Mouse (Mus musculus) heart, embryonic 15.5 days (tissue): ENCODE measurements around the gene Upk2. TPM values are rescaled to one million over a fixed set of nuclear protein-coding genes. Genes with fewer than 3 reads are reported as not detected.
A peak's percentile ranks its signal among the peaks of the same experiment; 100 is the strongest.
"Not testable (repeated sequence)": the region's sequence is repeated elsewhere in the genome, so short reads cannot be mapped to it uniquely, and the experiment has no call there.

Source experiments
- ATAC-seq: fragments of 200-750 bp; cut with Nextera tagmentation; replicated peaks from 2 replicates; pipeline ENCODE4 v1.8.0; 2017; ENCODE audit warnings: low read depth, moderate TSS enrichment; ENCODE audit not compliant: insufficient number of reproducible peaks, insufficient read depth, low FRiP score
- H3K27ac ChIP-seq: fragments of 300-500 bp; sonication (generic); 2 replicates; pipeline ENCODE4 v1.5.1; 2015; ENCODE audit warnings: mild to moderate bottlenecking, inconsistent platforms
- H3K27me3 ChIP-seq: fragments of 300-500 bp; sonication (generic); 2 replicates; pipeline ENCODE4 v1.6.1; 2015; ENCODE audit warnings: inconsistent platforms
- H3K36me3 ChIP-seq: fragments of 300-500 bp; sonication (generic); 2 replicates; pipeline ENCODE4 v1.6.1; 2015; ENCODE audit warnings: mild to moderate bottlenecking, inconsistent platforms
- H3K4me1 ChIP-seq: fragments of 300-500 bp; sonication (generic); replicated peaks from 2 replicates; pipeline ENCODE4 v1.6.1; 2015; ENCODE audit warnings: inconsistent platforms
- H3K4me2 ChIP-seq: fragments of 300-500 bp; sonication (generic); 2 replicates; pipeline ENCODE4 v1.6.1; 2015; ENCODE audit warnings: inconsistent platforms, mild to moderate bottlenecking, moderate library complexity
- H3K4me3 ChIP-seq: fragments of 300-500 bp; sonication (generic); 2 replicates; pipeline ENCODE4 v1.5.1; 2015; ENCODE audit warnings: mild to moderate bottlenecking, inconsistent platforms
- H3K9ac ChIP-seq: fragments of 300-500 bp; sonication (generic); 2 replicates; pipeline ENCODE4 v1.6.1; 2015; ENCODE audit warnings: mild to moderate bottlenecking, inconsistent platforms
- H3K9me3 ChIP-seq: fragments of 300-500 bp; sonication (generic); replicated peaks from 2 replicates; pipeline ENCODE4 v1.6.1; 2016; ENCODE audit warnings: inconsistent platforms
- WGBS: fragments of 180-500 bp; shearing (Covaris S2); methylation state at CpG from one replicate; pipeline ENCODE4 v1.1.7; 2015; ENCODE audit warnings: mixed read lengths; 5-methylcytosine and 5-hydroxymethylcytosine counted together
- polyA plus RNA-seq: library from polyadenylated mRNA; unstranded; fragments of >200 nt; fragmentation: Nextera tagmentation; extraction: Ambion mirVana; gene quantifications from 2 replicates; pipeline ENCODE4 v1.2.1, GENCODE M21; 2015

Upk2 gene
- polyA plus RNA-seq, 1 experiment from 2014 or later, result not detected

GRCm38 (mm10) chr9:44418519-44419385, 36.0 kb downstream of the Upk2 start, which contains the start of gene Ccdc84:
TSS of gene Ccdc84 (minus strand) at chr9:44418569.
- Histone ChIP-seq H3K36me3 (peaks cover 9% of the 10 kb centered on the region), H3K27me3 (no peaks in the 10 kb centered on the region), H3K9ac (peak within 1 kb of the TSS; percentile 89), H3K4me1 (peaks cover 12% of the 10 kb centered on the region), H3K4me2 (peak within 1 kb of the TSS; percentile 94), H3K4me3 (peak within 1 kb of the TSS; percentile 93), H3K27ac (peak within 1 kb of the TSS; percentile 52), H3K9me3 (no peaks in the 10 kb centered on the region)
- 72% methylated on average over 14 of the region's 14 CpGs for WGBS
- ATAC-seq, result no peak

GRCm38 (mm10) chr9:44417892-44418363, 36.8 kb downstream of the Upk2 start:
- WGBS, result under 1% methylated on average over 38 of the region's 38 CpGs
- no peaks in the 10 kb centered on the region for H3K9me3 ChIP-seq
- peak overlapping the region; percentile 89 for H3K9ac ChIP-seq
- H3K27me3 ChIP-seq, result no peaks in the 10 kb centered on the region
- peaks cover 15% of the 10 kb centered on the region for H3K36me3 ChIP-seq
- peak; percentile 96 for ATAC-seq
- peak overlapping the region; percentile 52 for H3K27ac ChIP-seq
- H3K4me2 ChIP-seq, result peak overlapping the region; percentile 94
- H3K4me1 ChIP-seq, result peaks cover 12% of the 10 kb centered on the region
- H3K4me3 ChIP-seq, result peak overlapping the region; percentile 93

GRCm38 (mm10) chr9:44417156-44417891, 37.5 kb downstream of the Upk2 start:
- Histone ChIP-seq H3K4me3 (peak overlapping the region; percentile 93), H3K9me3 (no peaks in the 10 kb centered on the region), H3K27ac (peak overlapping the region; percentile 52), H3K4me1 (peaks cover 12% of the 10 kb centered on the region), H3K36me3 (peaks cover 22% of the 10 kb centered on the region), H3K27me3 (no peaks in the 10 kb centered on the region), H3K9ac (peak overlapping the region; percentile 89), H3K4me2 (peak overlapping the region; percentile 94)
- WGBS, result 6% methylated on average over 26 of the region's 26 CpGs
- peak; percentile 60 for ATAC-seq

- H3K36me3 ChIP-seq, result peaks cover 58% of the 10 kb centered on the region
- H3K9me3 ChIP-seq, result no peaks in the 10 kb centered on the region
- H3K4me2 ChIP-seq, result no peak overlapping the region
- H3K4me1 ChIP-seq, result peaks cover 23% of the 10 kb centered on the region
- no peak overlapping the region for H3K4me3 ChIP-seq
- WGBS, result 68% methylated on average over 2 of the region's 2 CpGs
- H3K27ac ChIP-seq, result no peak overlapping the region
- H3K27me3 ChIP-seq, result no peaks in the 10 kb centered on the region
- no peak for ATAC-seq
- H3K9ac ChIP-seq, result no peak overlapping the region
Observed at GRCm38 (mm10) chr9:44412781-44413180, 42.0 kb downstream of the Upk2 start.

GRCm38 (mm10) chr9:44412306-44412705, 42.5 kb downstream of the Upk2 start:
- Histone ChIP-seq H3K27ac (no peak overlapping the region), H3K9me3 (no peaks in the 10 kb centered on the region), H3K27me3 (no peaks in the 10 kb centered on the region), H3K4me1 (peaks cover 21% of the 10 kb centered on the region), H3K4me2 (no peak overlapping the region), H3K9ac (no peak overlapping the region), H3K4me3 (no peak overlapping the region), H3K36me3 (peaks cover 58% of the 10 kb centered on the region)
- WGBS, result 73% methylated on average over 4 of the region's 4 CpGs
- ATAC-seq, result no peak

- no peak overlapping the region for H3K9ac ChIP-seq
- H3K9me3 ChIP-seq, result no peaks in the 10 kb centered on the region
- no peak for ATAC-seq
- peaks cover 58% of the 10 kb centered on the region for H3K36me3 ChIP-seq
- no peak overlapping the region for H3K27ac ChIP-seq
- H3K4me2 ChIP-seq, result no peak overlapping the region
- H3K4me1 ChIP-seq, result peaks cover 17% of the 10 kb centered on the region
- 84% methylated on average over 1 of the region's 1 CpGs for WGBS
- no peak overlapping the region for H3K4me3 ChIP-seq
- H3K27me3 ChIP-seq, result no peaks in the 10 kb centered on the region
Observed at GRCm38 (mm10) chr9:44411601-44412130, 43.1 kb downstream of the Upk2 start.

GRCm38 (mm10) chr9:44410647-44411336, 44.0 kb downstream of the Upk2 start:
- no peak overlapping the region for H3K27ac ChIP-seq
- no peak overlapping the region for H3K9ac ChIP-seq
- no peaks in the 10 kb centered on the region for H3K9me3 ChIP-seq
- no peaks in the 10 kb centered on the region for H3K27me3 ChIP-seq
- WGBS, result 76% methylated on average over 2 of the region's 2 CpGs
- no peak overlapping the region for H3K4me2 ChIP-seq
- peaks cover 57% of the 10 kb centered on the region for H3K36me3 ChIP-seq
- peaks cover 19% of the 10 kb centered on the region for H3K4me1 ChIP-seq
- H3K4me3 ChIP-seq, result no peak overlapping the region
- ATAC-seq, result no peak

- ATAC-seq, H3K27me3 ChIP-seq, H3K9me3 ChIP-seq, H3K27ac ChIP-seq: not testable (repeated sequence)
- WGBS, result 73% methylated on average over 9 of the region's 9 CpGs
- Histone ChIP-seq H3K36me3 (peaks cover 68% of the 10 kb centered on the region), H3K9ac (peak overlapping the region; percentile 90), H3K4me2 (peak overlapping the region; percentile 66), H3K4me1 (peaks cover 19% of the 10 kb centered on the region), H3K4me3 (peak overlapping the region; percentile 93)
Observed at GRCm38 (mm10) chr9:44408693-44409092, 46.1 kb downstream of the Upk2 start.

- Histone ChIP-seq H3K27me3 (no peaks in the 10 kb centered on the region), H3K4me1 (peaks cover 19% of the 10 kb centered on the region), H3K27ac (peak overlapping the region; percentile 98), H3K9me3 (no peaks in the 10 kb centered on the region), H3K9ac (peak overlapping the region; percentile 90), H3K4me3 (peak overlapping the region; percentile 93), H3K36me3 (peaks cover 70% of the 10 kb centered on the region), H3K4me2 (peak overlapping the region; percentile 66)
- WGBS, result 0% methylated on average over 24 of the region's 24 CpGs
- ATAC-seq, result no peak; the same call in 1 of the 2 replicates
Observed at GRCm38 (mm10) chr9:44407752-44408097, 47.1 kb downstream of the Upk2 start.

GRCm38 (mm10) chr9:44406906-44407751, 47.6 kb downstream of the Upk2 start, which contains the start of the genes Rps25 and Trappc4:
TSS of gene Rps25 (plus strand) at chr9:44407139.
TSS of gene Trappc4 (minus strand) at chr9:44407600.
- peak within 1 kb of the TSS; percentile 66 for H3K4me2 ChIP-seq
- H3K27me3 ChIP-seq, result no peaks in the 10 kb centered on the region
- no peaks in the 10 kb centered on the region for H3K9me3 ChIP-seq
- H3K4me3 ChIP-seq, result peak within 1 kb of the TSS; percentile 93
- under 1% methylated on average over 51 of the region's 51 CpGs for WGBS
- peaks cover 70% of the 10 kb centered on the region for H3K36me3 ChIP-seq
- H3K9ac ChIP-seq, result peak within 1 kb of the TSS; percentile 90
- peak within 1 kb of the TSS; percentile 98 for H3K27ac ChIP-seq
- peak; percentile 94 for ATAC-seq
- H3K4me1 ChIP-seq, result peaks cover 20% of the 10 kb centered on the region
